Mouse (Mus musculus) effector memory CD4-positive, alpha-beta T cell, adult 5 months (primary cell): Measurements from ENCODE around the gene Rbm8a. TPM values are rescaled to one million over a fixed set of nuclear protein-coding genes. Genes with fewer than 3 reads are reported as not detected.

Experiments
- polyA plus RNA-seq: library from polyadenylated mRNA; unstranded; fragments of 100-300 nt; shearing (Covaris generic); gene quantifications from one replicate; pipeline ENCODE4 v1.2.1, GENCODE M21; 2017

Rbm8a gene
- 155 TPM for polyA plus RNA-seq

DNA sequence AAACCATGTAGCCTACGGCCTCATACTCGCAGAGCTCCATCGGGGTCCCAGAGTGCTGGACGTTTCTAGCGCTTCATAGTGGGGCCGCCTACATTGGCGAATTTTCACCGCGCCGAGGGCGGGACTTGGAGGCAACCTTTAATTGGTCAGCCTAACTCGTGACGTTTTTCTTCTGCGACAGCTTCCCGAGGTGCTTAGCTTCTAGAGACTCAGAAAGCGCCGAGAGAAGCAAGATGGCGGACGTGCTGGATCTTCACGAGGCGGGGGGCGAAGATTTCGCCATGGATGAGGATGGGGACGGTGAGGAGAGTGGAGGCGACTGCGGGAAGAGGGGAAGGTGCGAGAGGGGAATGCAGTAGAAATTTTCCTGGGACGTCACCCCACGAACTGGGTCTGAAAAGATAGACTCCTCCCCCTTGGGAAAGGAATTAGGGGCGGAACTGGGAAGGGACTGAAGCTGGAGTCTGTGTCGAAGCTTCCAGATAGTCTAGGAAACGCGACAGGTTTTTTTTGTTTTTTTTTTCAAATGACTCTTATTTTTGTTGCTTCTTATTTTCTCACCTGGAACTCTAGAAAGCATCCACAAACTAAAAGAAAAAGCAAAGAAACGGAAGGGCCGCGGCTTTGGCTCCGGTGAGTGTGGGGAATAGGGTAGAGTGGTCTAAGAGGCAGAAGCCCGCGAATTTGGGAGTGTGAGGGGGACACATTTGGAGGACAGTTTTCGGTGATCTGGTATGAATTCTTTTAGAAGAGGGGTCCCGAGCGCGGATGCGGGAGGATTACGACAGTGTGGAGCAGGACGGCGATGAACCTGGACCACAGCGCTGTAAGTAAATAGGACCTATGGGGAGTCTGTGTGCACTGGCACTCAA, at the start of gene Rbm8a:
Rbm8a (plus strand) TSS at position 205 of the 872 bp plus-strand sequence.

DNA sequence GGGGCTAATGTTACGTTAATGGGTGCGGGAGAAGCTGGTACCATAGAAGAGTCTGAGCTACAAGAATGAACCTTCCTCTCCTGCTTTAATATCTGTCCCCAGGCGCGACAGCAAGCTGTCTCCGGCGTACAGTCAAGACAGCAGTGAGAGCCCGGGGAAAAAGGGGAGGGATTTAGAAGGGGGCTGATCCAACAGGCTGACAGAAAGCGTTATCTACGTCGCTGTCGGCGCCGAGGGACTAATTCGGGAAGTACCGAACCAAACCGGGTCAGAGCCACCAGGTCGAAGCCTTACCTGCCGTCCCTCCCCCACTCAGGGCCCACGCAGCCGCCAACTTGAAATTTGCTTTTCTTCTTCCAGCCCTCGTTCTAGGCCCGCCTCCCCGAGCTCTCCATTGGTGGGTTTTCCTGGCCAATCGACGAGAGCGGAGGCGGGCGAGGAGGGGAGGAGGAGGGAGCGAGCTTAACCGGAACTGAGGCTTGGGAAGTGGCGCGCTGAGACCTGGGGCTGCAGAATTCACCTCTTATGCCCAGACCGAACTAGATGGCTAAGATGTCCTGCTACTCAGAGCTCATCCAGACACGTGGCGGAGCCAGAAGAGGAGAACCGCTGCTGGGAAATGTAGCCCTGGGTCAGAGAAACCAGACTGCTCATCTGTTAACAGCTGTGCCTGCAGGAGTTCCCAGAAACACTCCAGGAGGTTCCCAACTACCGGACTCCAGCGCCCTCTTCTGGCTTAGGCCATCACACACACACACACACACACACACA, 35.8 kb upstream of the Rbm8a start, which contains the start of gene Polr3gl:
Polr3gl (minus strand) TSS at position 392 of the 771 bp plus-strand sequence.

DNA sequence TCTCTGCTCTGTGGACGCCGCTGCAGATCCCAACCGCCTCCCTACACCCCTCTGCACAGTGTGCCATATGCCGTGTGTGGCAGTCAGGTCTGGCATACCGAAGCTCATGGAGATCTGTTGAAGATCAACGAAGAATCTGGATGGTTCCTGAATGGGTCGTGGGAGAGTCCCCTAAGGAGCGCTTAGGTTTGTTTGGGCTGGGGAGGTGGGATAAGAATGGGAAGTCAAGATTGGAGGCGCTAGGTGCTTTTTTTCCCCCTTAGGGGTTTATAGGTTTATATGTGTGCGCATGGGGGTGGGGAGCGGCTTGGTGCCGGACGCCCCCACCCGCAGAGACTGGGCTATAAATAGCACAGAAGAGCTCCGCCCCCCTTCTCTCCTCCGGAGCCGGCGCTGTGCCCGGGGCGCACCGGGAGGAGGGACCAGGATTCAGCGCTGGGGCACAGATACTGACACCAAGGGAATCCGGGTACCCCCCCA, 33.5 kb upstream of the Rbm8a start, which contains the start of gene Ankrd34a:
Ankrd34a (plus strand) TSS at position 409 of the 480 bp plus-strand sequence.

DNA sequence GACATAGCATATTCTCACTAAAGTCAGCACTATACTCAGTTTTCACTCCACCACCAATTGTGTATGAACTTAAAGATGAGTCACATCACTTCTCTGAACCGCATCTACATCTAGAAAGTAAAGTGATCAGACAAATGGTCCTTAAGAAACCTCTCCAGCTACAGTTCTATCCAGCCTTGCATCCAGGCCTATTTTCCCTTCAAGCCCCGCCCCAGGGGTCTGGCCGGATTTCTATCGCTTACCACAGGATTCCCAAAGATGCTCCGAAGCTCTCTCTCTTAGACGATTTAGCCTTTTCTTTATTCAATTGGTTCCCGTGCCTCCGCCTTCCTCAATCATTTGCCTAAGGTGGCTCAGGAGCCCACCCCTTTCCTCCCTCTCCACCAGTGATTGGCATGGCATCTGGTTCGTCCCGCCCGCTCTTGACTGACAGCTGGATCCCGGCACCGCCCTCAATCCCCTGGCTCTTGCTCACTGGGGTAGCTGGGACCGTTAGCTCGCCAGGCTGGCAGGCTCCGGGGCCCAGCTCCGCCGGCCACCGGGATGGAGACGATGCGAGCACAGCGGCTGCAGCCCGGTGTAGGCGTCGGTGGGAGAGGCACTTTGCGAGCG, 29.0 kb upstream of the Rbm8a start, which contains the start of gene Lix1l:
Lix1l (plus strand) TSS at position 511 of the 612 bp plus-strand sequence.

DNA sequence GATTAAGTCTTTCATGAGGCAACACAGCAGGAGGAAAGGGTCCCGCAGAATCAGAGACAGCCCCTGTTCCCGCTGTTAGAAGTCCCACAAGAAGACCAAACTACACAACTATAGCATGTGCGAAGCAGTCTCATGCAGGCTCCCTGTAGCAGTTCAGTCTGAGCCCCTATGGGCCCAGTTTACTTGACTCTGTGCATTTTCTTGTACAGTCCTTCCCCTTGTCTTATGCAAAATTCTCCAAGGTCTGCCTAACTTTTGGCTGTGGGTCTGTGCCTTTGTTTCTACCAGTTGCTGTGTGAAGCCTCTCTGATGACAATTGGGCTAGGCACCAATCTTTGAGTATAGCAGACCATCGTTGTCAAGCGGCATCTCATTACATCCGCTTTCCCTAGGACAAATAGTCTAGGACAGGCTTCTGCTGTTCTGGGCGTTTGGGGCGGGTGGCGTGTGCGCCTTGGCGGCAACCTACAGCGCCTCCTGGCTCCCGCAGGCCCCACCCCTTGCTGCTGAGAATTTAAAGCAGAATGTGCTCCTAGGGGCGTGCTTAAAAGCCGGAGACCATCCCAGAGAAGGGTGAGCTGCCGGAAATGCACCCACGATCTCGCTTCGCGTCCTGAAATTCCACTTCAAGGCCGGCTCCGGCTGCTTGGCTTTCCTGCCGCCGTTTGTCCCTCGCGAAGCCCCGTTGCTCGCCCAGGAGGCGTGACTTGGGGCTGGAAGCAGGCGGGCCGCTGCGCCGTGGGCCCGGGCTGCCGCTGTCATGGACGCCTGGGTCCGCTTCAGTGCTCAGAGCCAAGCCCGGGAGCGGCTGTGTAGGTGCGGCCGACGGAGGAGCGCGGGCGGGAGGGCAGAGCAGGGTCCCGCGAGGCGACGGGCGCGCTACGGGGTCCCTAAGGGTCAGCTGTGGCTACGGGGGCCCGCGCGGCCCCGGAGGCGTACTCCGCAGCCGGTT, 5.5 kb downstream of the Rbm8a start, which contains the start of the genes Pex11b and Gm42957:
Pex11b (plus strand) TSS at position 449 of the 952 bp plus-strand sequence.
Gm42957 (plus strand) TSS at position 547 of the 952 bp plus-strand sequence.

DNA sequence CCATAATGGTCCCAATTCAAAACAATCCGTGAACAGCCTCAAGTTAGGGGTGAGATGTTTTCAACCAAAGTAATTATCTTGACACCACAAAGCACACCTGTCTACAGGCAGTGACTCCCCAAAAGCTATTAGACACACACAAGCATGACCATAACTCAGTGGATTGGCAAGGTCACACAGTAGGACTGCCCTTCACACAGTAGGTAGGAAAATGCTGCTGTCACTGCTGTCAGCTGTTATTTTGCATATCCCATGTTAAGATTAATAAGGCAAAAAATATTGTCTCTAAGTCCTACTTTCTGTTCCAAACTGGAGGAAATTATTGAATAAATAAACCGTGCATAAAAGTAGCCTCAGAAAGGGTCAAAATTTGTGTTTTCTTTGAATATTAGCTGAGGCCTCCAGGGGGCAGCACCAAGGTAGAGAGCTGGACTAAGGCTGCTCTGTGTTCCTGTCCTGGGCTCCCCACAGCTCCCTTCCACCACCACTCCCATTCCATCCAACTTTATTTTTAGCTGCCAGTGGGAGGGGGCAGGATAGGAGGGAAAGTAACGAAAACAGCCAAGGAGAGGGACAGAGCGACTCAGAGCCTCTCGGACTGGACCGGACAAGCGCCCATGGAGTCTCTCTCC, 15.4 kb downstream of the Rbm8a start, which contains the start of gene Itga10:
Itga10 (plus strand) TSS at position 567 of the 632 bp plus-strand sequence.

DNA sequence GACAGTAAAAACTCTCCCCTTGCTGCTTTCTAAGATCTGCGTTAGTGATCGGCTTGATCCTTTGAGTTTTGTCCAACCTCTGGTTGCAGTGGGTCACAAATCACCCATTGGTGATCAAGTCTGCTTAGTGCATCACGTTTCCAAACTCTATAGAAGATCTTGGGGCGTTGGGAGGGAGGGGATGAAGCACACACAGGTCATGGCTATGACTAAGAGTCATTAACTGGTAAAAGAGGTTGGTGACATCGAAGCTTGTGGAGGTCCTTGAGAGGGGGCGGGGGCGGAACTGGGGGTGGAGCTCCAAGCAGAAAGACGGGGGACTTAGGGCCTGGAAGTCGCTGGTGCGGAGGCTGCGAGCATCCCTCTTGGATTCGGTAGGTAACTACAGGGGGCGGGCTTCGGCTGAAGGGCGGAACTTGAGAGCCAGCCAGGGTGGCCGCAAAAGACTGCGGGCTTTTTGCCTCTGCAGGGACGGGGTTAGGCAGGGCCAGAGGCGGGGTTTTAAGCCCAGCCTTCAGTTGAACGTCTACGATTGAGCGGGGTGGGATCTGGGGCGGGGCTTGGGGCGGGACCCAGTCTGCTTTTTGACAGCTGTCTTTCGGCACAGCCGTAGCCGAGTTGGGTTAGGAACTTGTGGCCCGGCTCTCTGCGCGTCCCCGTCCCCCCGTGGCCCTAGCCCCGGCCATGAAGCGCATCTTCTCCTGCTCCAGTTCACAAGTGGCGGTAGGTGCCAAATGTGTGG, 40.2 kb downstream of the Rbm8a start, which contains the start of gene Ankrd35:
Ankrd35 (plus strand) TSS at position 405 of the 742 bp plus-strand sequence.

Other genes with a start within 250 kb of the Rbm8a start
- not detected for gene BC107364, start 177.6 kb upstream of the Rbm8a start, polyA plus RNA-seq
- gene Hfe2, start 104.8 kb upstream of the Rbm8a start, polyA plus RNA-seq = not detected
- 394 TPM for gene Txnip, start 72.0 kb upstream of the Rbm8a start, polyA plus RNA-seq
- gene Gm16253, start 52.9 kb upstream of the Rbm8a start, polyA plus RNA-seq = 0.97 TPM
- gene Polr3gl, start 35.8 kb upstream of the Rbm8a start, polyA plus RNA-seq = 17.6 TPM
- not detected for gene Ankrd34a, start 33.3 kb upstream of the Rbm8a start, polyA plus RNA-seq
- not detected for gene Lix1l, start 28.8 kb upstream of the Rbm8a start, polyA plus RNA-seq
- gene Pex11b, start 5.4 kb downstream of the Rbm8a start, polyA plus RNA-seq = 26.4 TPM
- not detected for gene Gm42957, start 5.5 kb downstream of the Rbm8a start, polyA plus RNA-seq
- 0.21 TPM for gene Itga10, start 15.7 kb downstream of the Rbm8a start, polyA plus RNA-seq
- gene Ankrd35, start 40.2 kb downstream of the Rbm8a start, polyA plus RNA-seq = 2.9 TPM
- gene Pias3, start 66.5 kb downstream of the Rbm8a start, polyA plus RNA-seq = 16.3 TPM
- gene Nudt17, start 78.6 kb downstream of the Rbm8a start, polyA plus RNA-seq = 0.51 TPM
- gene Polr3c, start 97.7 kb downstream of the Rbm8a start, polyA plus RNA-seq = 53.7 TPM
- gene Rnf115, start 97.7 kb downstream of the Rbm8a start, polyA plus RNA-seq = 101 TPM
- not detected for gene Pdzk1, start 199.4 kb downstream of the Rbm8a start, polyA plus RNA-seq
- gene Cd160, start 199.4 kb downstream of the Rbm8a start, polyA plus RNA-seq = 11.4 TPM